Mouse (Mus musculus) adrenal gland, postnatal 10 days (tissue): ENCODE measurements around the gene AW551984. TPM values are rescaled to one million over a fixed set of nuclear protein-coding genes. Genes with fewer than 3 reads are reported as not detected.

Experiments
- total RNA-seq, 2 experiments: library from RNA; stranded (reverse); gene quantifications; 2 replicates each; pipeline ENCODE4 v1.2.3; 2021

AW551984 gene
- total RNA-seq, 2 experiments from 2014 or later: 15.4 to 20.6 TPM

Other genes starting within 250 kb of the AW551984 start
- gene Olfr951, start 217.0 kb downstream of the AW551984 start, total RNA-seq: not detected
- gene Olfr952, start 177.3 kb downstream of the AW551984 start, total RNA-seq: not detected
- gene Olfr954, start 147.7 kb downstream of the AW551984 start, total RNA-seq: not detected
- not detected for gene Olfr955, start 132.5 kb downstream of the AW551984 start, total RNA-seq
- gene Olfr44, start 110.4 kb downstream of the AW551984 start, total RNA-seq: not detected
- not detected for gene Olfr957, start 88.6 kb downstream of the AW551984 start, total RNA-seq
- not detected for gene Olfr958, start 50.3 kb downstream of the AW551984 start, total RNA-seq
- gene Olfr959, start 28.8 kb downstream of the AW551984 start, total RNA-seq: not detected
- not detected for gene Olfr148, start 6.3 kb upstream of the AW551984 start, total RNA-seq
- not detected for gene Olfr960, start 17.0 kb upstream of the AW551984 start, total RNA-seq
- not detected for gene Olfr961, start 40.7 kb upstream of the AW551984 start, total RNA-seq
- not detected for gene Olfr963, start 62.8 kb upstream of the AW551984 start, total RNA-seq
- not detected for gene Olfr149, start 102.7 kb upstream of the AW551984 start, total RNA-seq
- not detected for gene Olfr965, start 107.0 kb upstream of the AW551984 start, total RNA-seq
- gene Olfr150, start 126.6 kb upstream of the AW551984 start, total RNA-seq: not detected
- gene Olfr967, start 141.8 kb upstream of the AW551984 start, total RNA-seq: not detected
- gene Olfr968, start 178.8 kb upstream of the AW551984 start, total RNA-seq: not detected
- gene Olfr969, start 186.5 kb upstream of the AW551984 start, total RNA-seq: not detected
- not detected for gene Olfr970, start 204.5 kb upstream of the AW551984 start, total RNA-seq
- gene Olfr971, start 232.5 kb upstream of the AW551984 start, total RNA-seq: not detected